Mouse (Mus musculus) thymus, adult 18-20 months (tissue): ENCODE measurements at regions not wholly inside any gene's neighbourhood (a gene's known extent, or its start where the extent isn't known, plus 50 kb on each side); places are given as distances from the start of the nearest gene placed in this dataset.

Source experiments
- DNase-seq, 2 experiments: peaks; one replicate each; pipeline ENCODE4 v3.0.0; 2022; ENCODE audit warnings: mixed read lengths in 2 of 2

- peak; percentile 11 to 35 for DNase-seq
Observed at GRCm38 (mm10) chr5:115790436-115790835, 54.6 kb upstream of the Cit start.
